In genomic region chr11:115257775-115258510, GRCm38 (mm10) we compare ENCODE assay signal across 9 mouse cellular contexts. TPM values are rescaled to one million over a fixed set of nuclear protein-coding genes. Genes with fewer than 3 reads are reported as not detected.
DNase-seq lines count a peak whose midpoint lies in the region; ATAC-seq and TF ChIP-seq lines count a peak whose summit lies in the region.
"Had no signal": no experiment of that assay in that cellular context is flagged by ENCODE, and none has a peak within 500 bp of the region (broad histone marks: within the 10 kb centered on the region; RNA-seq: fewer than 3 reads in every experiment).

No protein-coding gene starts in this region.

- H3K4me2 ChIP-seq in hindbrain, embryonic 15.5 days, result peak overlapping the region; percentile 43
- H3K4me2 ChIP-seq in liver, embryonic 14.5 days (ENCODE audit: low read depth), result no peak overlapping the region

- no peak for TF ChIP-seq EP300 in liver, embryonic 14.5 days (IDR thresholded peaks at IDR 0.05; ENCODE audit: low read depth)

- no peak for TF ChIP-seq CTCF in E14TG2a.4 (conservative IDR thresholded peaks at IDR 0.05; ENCODE audit: low read length)
- no peak for TF ChIP-seq CTCF in liver, embryonic 14.5 days (IDR thresholded peaks at IDR 0.05; ENCODE audit: low read depth)

- H3K36me3 ChIP-seq in E14TG2a.4 (ENCODE audit: insufficient read depth, low read length), result no peaks in the 10 kb centered on the region
- H3K36me3 ChIP-seq in hindbrain, embryonic 15.5 days, result no peaks in the 10 kb centered on the region
- no peaks in the 10 kb centered on the region for H3K36me3 ChIP-seq in liver, embryonic 14.5 days (replicated peaks; ENCODE audit: control insufficient read depth, insufficient read depth, low read depth)

- peak; percentile 43; the same call in 1 of the 2 replicates for ATAC-seq in hindbrain, embryonic 15.5 days (ENCODE audit: low FRiP score, low read depth)
- ATAC-seq in liver, embryonic 14.5 days (ENCODE audit: insufficient read depth), result 0 out of 2 replicates have a peak, but pooled peaks have one; percentile 21

- no peak overlapping the region for H3K27ac ChIP-seq in hindbrain, embryonic 15.5 days (replicated peaks)
- no peak overlapping the region for H3K27ac ChIP-seq in liver, embryonic 14.5 days
- H3K27ac ChIP-seq: macrophage had no signal

- WGBS in hindbrain, embryonic 15.5 days, result 15% methylated on average over 59 of the region's 59 CpGs
- WGBS in liver, embryonic 14.5 days (ENCODE audit: insufficient replicate concordance), result 17% methylated on average over 54 of the region's 59 CpGs

- H3K27me3 ChIP-seq in E14TG2a.4 (ENCODE audit: insufficient read depth, low read length), result peaks cover 95% of the 10 kb centered on the region
- peaks cover 75% of the 10 kb centered on the region for H3K27me3 ChIP-seq in hindbrain, embryonic 15.5 days
- peaks cover 22% of the 10 kb centered on the region for H3K27me3 ChIP-seq in liver, embryonic 14.5 days (ENCODE audit: control insufficient read depth, insufficient read depth, low read length)

- no peaks in the 10 kb centered on the region for H3K9me3 ChIP-seq in E14TG2a.4 (ENCODE audit: low read length)
- H3K9me3 ChIP-seq in hindbrain, embryonic 15.5 days, result no peaks in the 10 kb centered on the region
- no peaks in the 10 kb centered on the region for H3K9me3 ChIP-seq in liver, embryonic 14.5 days (ENCODE audit: control insufficient read depth, low read length)

- peak overlapping the region; percentile 65 for H3K4me3 ChIP-seq in E14TG2a.4 (replicated peaks; ENCODE audit: low read length)
- H3K4me3 ChIP-seq in hindbrain, embryonic 15.5 days, result peak overlapping the region; percentile 21
- H3K4me3 ChIP-seq in liver, embryonic 14.5 days (ENCODE audit: insufficient read depth in 1 of 2, low read depth in 2 of 2, low read length in 2 of 2), result no peak overlapping the region

- peak; percentile 94 for DNase-seq in R1 (ENCODE audit: low read depth, low spot score)
- DNase-seq in liver, embryonic 14.5 days (ENCODE audit: low read depth in 3 of 3, low spot score in 3 of 3), result no peak
- DNase-seq in urinary bladder, postnatal 14 days (ENCODE audit: low spot score), result no peak
- no peak for DNase-seq in frontal cortex, postnatal 10 days (ENCODE audit: low spot score in 2 of 2)
- no peak for DNase-seq in cerebellum, adult 11-12 months
- no peak for DNase-seq in cerebellum, adult 18-20 months

- no peak overlapping the region for H3K9ac ChIP-seq in hindbrain, embryonic 15.5 days
- H3K9ac ChIP-seq in liver, embryonic 14.5 days (replicated peaks), result no peak overlapping the region

- H3K4me1 ChIP-seq in E14TG2a.4 (replicated peaks; ENCODE audit: low read depth, low read length), result peaks cover 31% of the 10 kb centered on the region
- peaks cover 7% of the 10 kb centered on the region; the same call in 1 of the 2 replicates for H3K4me1 ChIP-seq in hindbrain, embryonic 15.5 days (replicated peaks)
- H3K4me1 ChIP-seq in liver, embryonic 14.5 days (replicated peaks; ENCODE audit: control insufficient read depth in 2 of 2, insufficient read depth in 2 of 2, low read length in 1 of 2), result no peaks in the 10 kb centered on the region

RNA-seq across cellular contexts. Expression of gene Grin2c, which starts 9.1 kb away (rescaled TPM):
- polyA plus RNA-seq in hindbrain, embryonic 15.5 days (2015; fragmentation: Nextera tagmentation; extraction: Ambion mirVana), result 0.64 and 0.73 TPM in 2 replicates
- polyA plus RNA-seq in liver, embryonic 14.5 days (2012; rRNA removed), result 0.17 and 0.21 TPM in 2 replicates
- polyA plus RNA-seq in liver, embryonic 14.5 days (2014; fragmentation: Nextera tagmentation; extraction: Ambion mirVana), result 0.05 TPM in 1 of 2 replicates, not detected in the other
- polyA plus RNA-seq: macrophage had no signal

RNA-seq across cellular contexts. Expression of gene Fdxr, which starts 18.9 kb away (rescaled TPM):
- polyA plus RNA-seq in hindbrain, embryonic 15.5 days (2015; fragmentation: Nextera tagmentation; extraction: Ambion mirVana), result 21.3 and 21.6 TPM in 2 replicates
- 11.9 and 13.7 TPM in 2 replicates for polyA plus RNA-seq in liver, embryonic 14.5 days (2012; rRNA removed)
- polyA plus RNA-seq in liver, embryonic 14.5 days (2014; fragmentation: Nextera tagmentation; extraction: Ambion mirVana), result 12.3 and 13.3 TPM in 2 replicates

RNA-seq across cellular contexts. Expression of gene Fads6, which starts 39.5 kb away (rescaled TPM):
- polyA plus RNA-seq in hindbrain, embryonic 15.5 days (2015; fragmentation: Nextera tagmentation; extraction: Ambion mirVana), result 1.3 and 1.5 TPM in 2 replicates
- 6.6 and 6.7 TPM in 2 replicates for polyA plus RNA-seq in liver, embryonic 14.5 days (2012; rRNA removed)
- 2.8 TPM in 2 replicates for polyA plus RNA-seq in liver, embryonic 14.5 days (2014; fragmentation: Nextera tagmentation; extraction: Ambion mirVana)

RNA-seq across cellular contexts. Expression of gene Otop2, which starts 49.0 kb away (rescaled TPM):
- polyA plus RNA-seq in hindbrain, embryonic 15.5 days (2015; fragmentation: Nextera tagmentation; extraction: Ambion mirVana), result 0.07 and 0.34 TPM in 2 replicates
- polyA plus RNA-seq in liver, embryonic 14.5 days (2012; rRNA removed), result not detected in 2 replicates
- polyA plus RNA-seq in liver, embryonic 14.5 days (2014; fragmentation: Nextera tagmentation; extraction: Ambion mirVana), result not detected in 2 replicates
- polyA plus RNA-seq: macrophage had no signal

Comparison
In these comparisons a context has a peak if more than half of its experiments do, and no peak if none do; other contexts are left out.
1. H3K4me3 ChIP-seq: peak in E14TG2a.4 (single experiment) and hindbrain, embryonic 15.5 days (single experiment); none in liver, embryonic 14.5 days (0 of 2).